Mouse (Mus musculus): ENCODE data around the gene Arhgap6.

Arhgap6 gene

GRCm38 (mm10) chrX:168794974-168795858 lies at the start of gene Arhgap6:
Gene Arhgap6, plus strand, starts transcription at chrX:168795099.
- peak; percentile 32 for DNase-seq

- no peak for DNase-seq
Measured at GRCm38 (mm10) chrX:168747011-168747410, 47.9 kb upstream of the Arhgap6 start.

GRCm38 (mm10) chrX:168795859-168796848 lies 1.3 kb downstream of the Arhgap6 start:
- no peak for DNase-seq

- no peak for DNase-seq
Measured at GRCm38 (mm10) chrX:168804677-168805076, 9.8 kb downstream of the Arhgap6 start.

GRCm38 (mm10) chrX:168810513-168811265 lies 15.8 kb downstream of the Arhgap6 start:
- no peak for DNase-seq

- DNase-seq: no peak
Measured at GRCm38 (mm10) chrX:168818858-168819257, 24.0 kb downstream of the Arhgap6 start.

- DNase-seq: no peak
Measured at GRCm38 (mm10) chrX:168824166-168824565, 29.3 kb downstream of the Arhgap6 start.

GRCm38 (mm10) chrX:168832343-168832742 lies 37.4 kb downstream of the Arhgap6 start:
- peak; percentile 29 for DNase-seq

GRCm38 (mm10) chrX:168848062-168848461 lies 53.2 kb downstream of the Arhgap6 start:
- no peak for DNase-seq

- no peak for DNase-seq
Measured at GRCm38 (mm10) chrX:168874688-168875087, 79.8 kb downstream of the Arhgap6 start.

- no peak for DNase-seq
Measured at GRCm38 (mm10) chrX:168903557-168903956, 108.7 kb downstream of the Arhgap6 start.

GRCm38 (mm10) chrX:168904086-168904485 lies 109.2 kb downstream of the Arhgap6 start:
- DNase-seq: no peak

- no peak for DNase-seq
Measured at GRCm38 (mm10) chrX:168907586-168907985, 112.7 kb downstream of the Arhgap6 start.

- no peak for DNase-seq
Measured at GRCm38 (mm10) chrX:168913519-168913918, 118.6 kb downstream of the Arhgap6 start.

- peak; percentile 17 for DNase-seq
Measured at GRCm38 (mm10) chrX:168920942-168921341, 126.0 kb downstream of the Arhgap6 start.

- no peak for DNase-seq
Measured at GRCm38 (mm10) chrX:168932420-168932819, 137.5 kb downstream of the Arhgap6 start.

GRCm38 (mm10) chrX:168935447-168935846 lies 140.5 kb downstream of the Arhgap6 start:
- DNase-seq: peak; percentile 34

GRCm38 (mm10) chrX:168937941-168938340 lies 143.0 kb downstream of the Arhgap6 start:
- DNase-seq: peak; percentile 33

GRCm38 (mm10) chrX:168941684-168942083 lies 146.8 kb downstream of the Arhgap6 start:
- DNase-seq: no peak

- DNase-seq: no peak
Measured at GRCm38 (mm10) chrX:168943217-168943616, 148.3 kb downstream of the Arhgap6 start.

GRCm38 (mm10) chrX:168975444-168975843 lies 180.5 kb downstream of the Arhgap6 start:
- no peak for DNase-seq

GRCm38 (mm10) chrX:168977776-168978175 lies 182.9 kb downstream of the Arhgap6 start:
- no peak for DNase-seq

- no peak for DNase-seq
Measured at GRCm38 (mm10) chrX:168980370-168980769, 185.5 kb downstream of the Arhgap6 start.
